Mouse (Mus musculus): ENCODE measurements around the gene Gabbr2.

Gabbr2 gene

DNA sequence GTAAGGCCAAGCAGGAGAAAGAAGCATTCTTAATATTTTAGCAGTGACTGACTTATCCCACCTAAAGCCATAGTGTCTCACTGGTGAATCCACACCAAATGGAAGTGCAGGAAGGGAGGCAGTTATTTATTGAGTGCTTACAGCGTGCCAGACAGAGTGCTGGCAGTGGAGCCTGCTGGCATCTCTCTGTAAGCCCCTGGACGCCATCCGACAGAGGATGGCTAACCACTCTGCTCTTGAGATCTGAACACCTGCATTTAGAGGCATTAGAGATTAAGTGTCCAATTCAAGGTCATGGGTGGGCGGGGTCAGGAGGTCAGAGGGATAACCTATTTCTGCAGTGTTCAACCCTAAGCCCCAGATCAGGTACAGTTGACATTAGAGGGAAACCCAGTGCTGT, 2.8 kb downstream of the Gabbr2 start:
- DNase-seq (ENCODE audit: low spot score), result no peak

DNA sequence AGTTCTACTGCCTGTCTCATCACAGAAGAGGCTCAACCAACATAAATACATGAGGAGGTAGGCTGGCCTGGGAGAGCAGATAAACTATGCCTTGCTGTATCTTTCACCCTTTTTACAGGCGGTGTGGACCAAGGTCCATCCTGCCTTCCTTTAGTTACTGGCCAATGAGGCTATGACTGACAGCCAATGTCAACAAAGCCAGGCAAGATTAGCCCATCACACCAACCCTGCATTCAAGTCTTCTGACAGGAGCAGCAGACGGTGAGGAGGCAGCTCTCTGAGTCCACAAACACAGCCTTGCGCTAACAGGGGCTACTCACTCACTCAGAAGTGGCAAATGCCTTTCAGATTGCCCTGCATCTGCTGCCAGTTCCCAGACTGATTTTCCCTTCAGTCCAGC, 3.4 kb downstream of the Gabbr2 start:
- DNase-seq (ENCODE audit: low spot score), result peak; percentile 27

DNA sequence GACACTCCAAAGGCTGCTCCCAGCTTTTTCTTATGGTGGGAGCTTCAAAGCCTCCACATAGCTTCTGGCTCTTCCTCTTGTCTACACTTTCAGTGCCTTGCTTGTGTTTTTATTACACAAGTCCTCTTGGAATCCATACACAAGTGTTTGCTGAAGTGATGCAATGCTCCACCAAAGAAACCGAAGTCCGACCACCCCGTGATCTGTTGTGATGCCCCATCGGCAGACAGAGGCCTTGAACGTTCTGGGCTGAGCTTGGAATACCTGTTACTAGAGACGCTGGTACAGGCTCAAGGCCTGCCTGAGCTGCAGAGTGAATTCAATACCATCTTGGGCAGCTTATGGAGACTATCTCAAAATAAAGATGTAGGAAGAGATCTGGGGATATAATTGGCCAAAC, 3.9 kb downstream of the Gabbr2 start:
- DNase-seq (ENCODE audit: low spot score), result peak; percentile 33

DNA sequence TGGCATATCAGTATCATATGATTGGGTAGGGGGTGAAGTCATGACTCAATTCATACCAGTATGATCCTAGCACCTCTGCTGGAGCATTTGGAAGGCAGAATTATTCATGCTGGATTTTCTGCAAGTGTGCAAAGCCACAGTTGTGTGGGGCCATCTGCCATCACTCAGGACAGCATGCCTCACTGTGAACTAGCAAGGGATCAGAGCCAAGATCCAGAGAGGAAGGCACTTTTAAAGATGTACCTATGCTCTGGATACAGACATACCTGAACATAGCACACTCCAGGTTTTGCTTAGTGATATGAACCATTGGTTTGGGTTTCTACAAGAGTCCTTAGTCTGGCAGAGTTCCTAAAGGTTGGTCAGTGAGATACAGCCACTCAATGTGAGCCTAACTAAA, 5.6 kb downstream of the Gabbr2 start:
- no peak for DNase-seq (ENCODE audit: low spot score)

DNA sequence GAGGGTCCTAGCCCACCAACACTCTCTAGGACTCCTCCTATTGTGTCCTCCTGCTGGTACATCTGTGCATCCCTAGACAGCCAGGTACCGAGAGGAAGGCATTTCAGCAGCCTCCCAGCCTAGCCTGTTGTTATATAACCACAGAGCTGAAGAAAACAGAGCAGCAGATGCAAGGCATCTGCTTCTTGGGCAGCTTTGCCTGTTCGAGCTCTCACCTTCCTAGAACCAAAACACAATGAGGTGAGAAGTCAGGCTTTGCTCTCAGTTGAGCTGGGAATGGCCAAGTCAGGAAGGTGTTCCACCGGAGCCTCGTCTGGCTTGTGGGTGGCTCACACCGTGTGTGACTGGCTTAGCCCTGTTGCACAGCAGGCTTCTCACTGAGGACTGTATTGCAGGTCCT, 8.8 kb downstream of the Gabbr2 start:
- DNase-seq (ENCODE audit: low spot score), result no peak

GRCm38 (mm10) chr4:46982094-46982493, 9.6 kb downstream of the Gabbr2 start:
- no peak for DNase-seq (ENCODE audit: low spot score)

DNA sequence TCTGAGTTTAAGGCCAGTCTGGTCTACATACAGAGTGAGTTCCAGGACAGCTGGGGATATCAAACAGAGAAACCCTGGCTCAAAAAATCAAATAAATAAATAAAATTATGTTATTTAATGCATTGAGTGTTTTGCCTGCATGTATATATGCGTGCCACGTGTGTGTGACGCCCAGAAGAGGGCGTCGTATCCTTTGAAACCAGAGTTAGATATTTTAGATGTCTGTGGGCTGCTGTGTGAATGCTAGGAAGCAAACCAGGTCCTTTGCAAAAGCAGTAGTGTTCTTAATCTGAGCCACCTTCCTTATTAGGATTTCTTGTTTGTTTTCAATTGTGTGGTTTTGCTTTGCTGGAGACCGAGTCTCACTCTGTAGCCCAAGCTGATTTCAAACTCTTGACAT, 13.3 kb downstream of the Gabbr2 start:
- DNase-seq (ENCODE audit: low spot score), result no peak

DNA sequence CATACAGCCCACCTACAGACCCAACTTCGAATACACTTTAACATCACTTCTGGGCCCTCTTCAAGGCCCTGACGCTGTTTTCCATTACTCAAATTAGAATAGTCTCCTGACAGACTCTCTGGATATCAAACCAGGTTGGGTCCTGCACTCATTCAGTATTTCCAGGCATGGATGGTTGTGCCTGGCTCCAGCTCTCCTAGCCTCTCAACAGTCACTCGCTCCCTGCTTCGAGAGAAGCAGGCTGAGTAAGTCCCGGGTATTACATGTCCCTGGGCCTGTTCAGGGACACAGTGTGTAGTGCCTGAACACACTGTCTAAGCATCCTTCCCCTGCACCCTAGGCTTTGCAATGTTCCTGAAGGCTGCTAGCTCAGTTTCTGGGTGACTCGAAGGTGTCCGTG, 14.5 kb downstream of the Gabbr2 start:
- DNase-seq (ENCODE audit: low spot score), result no peak

DNA sequence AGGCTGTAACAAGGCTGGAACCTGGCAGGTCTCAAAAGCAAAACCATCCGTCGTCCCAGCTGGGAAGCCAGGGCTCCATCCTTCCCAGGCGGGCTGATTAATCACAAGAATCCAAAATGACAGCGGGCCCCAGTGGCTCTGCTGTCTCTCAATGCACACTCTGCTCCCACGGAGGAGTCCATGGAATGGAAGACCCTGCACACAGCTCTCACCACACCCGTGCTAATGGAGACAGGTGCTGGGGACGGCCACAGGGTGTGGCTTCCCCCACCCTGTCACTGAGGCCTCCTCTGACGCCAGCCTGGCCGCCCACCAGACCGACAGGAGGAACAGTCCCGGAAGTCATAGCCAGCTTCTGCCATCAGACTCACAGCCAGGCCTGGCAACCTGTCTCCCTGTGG, 15.0 kb downstream of the Gabbr2 start:
- DNase-seq (ENCODE audit: low spot score), result no peak

- peak; percentile 32 for DNase-seq (ENCODE audit: low spot score)
Measured at GRCm38 (mm10) chr4:46973322-46973721, 18.4 kb downstream of the Gabbr2 start.

DNA sequence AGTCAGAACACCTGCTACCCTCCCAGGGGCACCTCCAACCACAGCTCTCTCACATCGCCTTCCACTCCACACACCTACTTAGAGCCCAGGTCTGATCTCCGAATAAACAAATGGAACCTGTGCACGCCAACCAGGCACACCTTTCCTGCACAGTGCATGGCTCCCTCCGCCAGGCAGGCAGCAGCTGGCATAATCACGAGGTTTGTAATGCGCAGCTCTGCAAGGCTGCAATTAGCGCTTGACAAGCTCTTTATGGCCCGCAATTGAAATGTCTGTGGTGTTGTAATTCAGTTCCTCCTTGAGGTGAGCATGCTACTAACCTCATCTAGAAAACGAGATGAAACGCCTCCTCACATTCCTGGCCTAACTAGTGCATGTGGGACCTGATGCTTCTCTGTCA, 23.7 kb downstream of the Gabbr2 start:
- no peak for DNase-seq (ENCODE audit: low spot score)

- no peak for DNase-seq (ENCODE audit: low spot score)
Measured at GRCm38 (mm10) chr4:46966551-46966950, 25.1 kb downstream of the Gabbr2 start.

GRCm38 (mm10) chr4:46961403-46961802, 30.3 kb downstream of the Gabbr2 start:
- peak; percentile 29 for DNase-seq (ENCODE audit: low spot score)

DNA sequence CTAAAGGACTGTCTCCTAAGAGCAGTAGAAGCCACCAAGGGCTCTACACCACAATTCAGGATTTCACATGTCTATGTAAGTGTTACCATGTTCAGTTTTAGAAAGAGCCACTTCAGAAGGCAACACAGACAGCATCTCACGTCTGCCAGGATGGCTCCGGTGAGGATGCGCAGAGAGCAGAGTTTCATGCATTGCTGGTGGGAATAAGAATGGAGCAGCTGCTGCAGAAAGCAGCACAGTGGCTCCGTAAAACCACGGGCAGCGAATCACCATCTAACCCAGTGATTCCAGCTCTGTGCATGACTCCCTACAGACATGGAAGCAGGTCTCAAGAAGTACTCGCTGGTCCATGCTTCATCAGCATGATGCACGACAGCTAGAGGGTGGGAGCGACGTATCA, 31.5 kb downstream of the Gabbr2 start:
- DNase-seq (ENCODE audit: low spot score), result no peak

DNA sequence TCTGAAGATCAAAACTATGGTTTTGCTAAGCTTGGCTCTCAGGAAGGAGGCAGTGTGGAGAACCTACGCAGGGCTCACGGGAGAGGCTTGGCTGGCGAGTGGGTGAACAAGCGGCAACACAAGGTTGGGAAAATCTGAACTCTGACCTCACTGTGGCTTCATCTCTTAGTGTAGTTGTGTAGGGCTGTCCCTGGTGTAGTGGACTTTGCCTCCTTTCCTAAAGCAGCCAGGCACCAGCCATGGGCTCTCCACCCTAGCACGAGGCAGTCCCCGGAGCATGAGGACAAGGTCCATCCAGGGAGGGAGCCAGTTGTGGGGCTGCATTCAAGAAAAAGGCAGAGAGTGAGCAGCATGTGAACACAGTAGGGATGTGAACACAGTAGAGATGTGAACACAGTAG, 31.9 kb downstream of the Gabbr2 start:
- peak; percentile 82 for DNase-seq (ENCODE audit: low spot score)

DNA sequence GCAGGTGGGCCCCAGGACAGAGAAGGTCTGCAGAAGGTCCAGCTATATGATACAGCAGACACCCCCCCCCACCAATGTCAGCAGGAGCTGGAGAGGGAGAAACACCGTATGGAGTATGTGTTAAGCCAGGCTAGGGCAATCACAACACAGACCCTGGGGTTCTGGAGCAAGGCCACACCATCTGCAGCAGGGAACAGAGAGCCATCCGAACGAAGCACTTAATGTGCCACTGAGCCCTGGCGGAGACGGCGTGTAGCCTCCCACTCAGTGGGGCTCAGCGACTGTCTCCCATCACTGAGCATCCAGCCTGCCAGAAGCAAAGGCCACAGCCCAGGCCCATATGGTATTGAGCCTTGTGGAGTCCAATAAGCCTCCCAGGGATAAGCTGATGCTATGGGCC, 33.7 kb downstream of the Gabbr2 start:
- no peak for DNase-seq (ENCODE audit: low spot score)

- DNase-seq (ENCODE audit: low spot score), result no peak
Measured at GRCm38 (mm10) chr4:46956966-46957365, 34.7 kb downstream of the Gabbr2 start.

GRCm38 (mm10) chr4:46953021-46953420, 38.7 kb downstream of the Gabbr2 start:
- DNase-seq (ENCODE audit: low spot score), result peak; percentile 58

GRCm38 (mm10) chr4:46952562-46952961, 39.1 kb downstream of the Gabbr2 start:
- DNase-seq (ENCODE audit: low spot score), result no peak

DNA sequence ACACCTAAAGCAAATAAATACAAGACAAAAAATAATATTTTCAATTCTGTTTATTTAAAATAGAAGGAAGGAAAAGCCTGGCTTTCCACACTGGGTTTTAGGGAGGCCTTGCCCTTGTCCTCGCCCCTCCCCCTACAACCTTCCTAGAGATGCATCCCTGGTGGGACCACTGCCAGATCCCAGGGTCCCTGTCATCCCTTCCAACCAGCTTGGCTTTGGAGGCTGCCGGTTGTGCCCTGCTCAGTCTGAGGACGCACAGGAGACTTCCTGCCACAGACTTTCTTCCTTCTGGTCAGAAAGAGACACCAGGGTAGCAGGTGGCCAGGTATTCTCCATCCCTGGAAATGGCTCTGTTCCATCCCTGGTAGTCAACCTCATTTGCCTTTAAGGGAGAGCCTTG, 57.4 kb downstream of the Gabbr2 start:
- DNase-seq (ENCODE audit: low spot score), result no peak

DNA sequence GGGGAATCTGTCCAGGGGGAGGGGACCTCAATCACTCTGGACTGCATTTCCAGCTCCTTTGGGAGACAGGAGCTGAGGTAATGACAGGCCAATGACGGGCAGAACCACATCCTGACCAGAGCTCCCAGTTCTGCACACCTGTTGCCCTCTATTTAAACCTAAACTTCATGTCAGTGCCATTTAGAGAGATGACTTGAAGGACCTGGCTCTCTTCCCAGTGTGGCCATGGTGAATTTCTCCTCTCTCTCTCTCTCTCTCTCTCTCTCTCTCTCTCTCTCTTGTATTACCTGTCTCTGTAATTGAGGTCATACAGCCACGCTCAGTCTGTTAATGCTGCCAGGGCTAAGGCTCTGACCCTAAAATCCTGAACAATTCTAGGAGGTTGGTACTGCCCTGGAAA, 58.1 kb downstream of the Gabbr2 start:
- DNase-seq (ENCODE audit: low spot score), result no peak

DNA sequence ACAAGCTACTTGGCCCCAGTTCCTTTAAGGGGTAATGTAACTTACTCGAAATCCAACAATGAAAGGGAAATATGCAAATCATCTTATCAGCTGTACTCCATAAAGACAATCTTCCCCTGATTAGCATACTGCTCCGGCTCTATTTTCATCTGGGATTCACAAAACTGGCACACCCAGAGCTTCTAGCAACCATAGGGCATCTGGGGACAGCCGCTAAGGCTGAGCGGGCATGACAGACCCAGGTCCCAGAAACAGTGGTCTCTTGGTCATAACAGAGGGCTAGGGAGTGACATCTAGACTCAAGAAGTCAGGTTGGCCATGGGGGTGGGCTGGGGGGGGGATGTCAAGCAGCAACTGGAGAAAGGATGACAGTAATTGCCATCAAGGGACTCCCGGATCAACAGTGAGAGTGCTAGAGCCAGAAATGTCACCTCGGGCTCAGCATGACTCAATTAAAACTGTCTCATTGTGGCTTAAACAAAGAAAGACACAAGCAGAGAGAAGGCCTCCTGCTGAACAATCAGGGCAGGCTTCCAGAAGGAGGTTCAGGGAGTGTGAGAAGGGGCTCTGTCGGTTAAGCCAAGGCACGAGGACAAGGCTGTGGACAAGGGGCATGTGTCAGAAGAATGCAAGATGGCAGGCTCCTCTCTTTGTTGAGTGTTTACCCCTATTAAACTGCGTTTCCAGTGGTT, 59.8 kb downstream of the Gabbr2 start:
- DNase-seq (ENCODE audit: low spot score), result no peak

GRCm38 (mm10) chr4:46928112-46928511, 63.6 kb downstream of the Gabbr2 start:
- no peak for DNase-seq (ENCODE audit: low spot score)

DNA sequence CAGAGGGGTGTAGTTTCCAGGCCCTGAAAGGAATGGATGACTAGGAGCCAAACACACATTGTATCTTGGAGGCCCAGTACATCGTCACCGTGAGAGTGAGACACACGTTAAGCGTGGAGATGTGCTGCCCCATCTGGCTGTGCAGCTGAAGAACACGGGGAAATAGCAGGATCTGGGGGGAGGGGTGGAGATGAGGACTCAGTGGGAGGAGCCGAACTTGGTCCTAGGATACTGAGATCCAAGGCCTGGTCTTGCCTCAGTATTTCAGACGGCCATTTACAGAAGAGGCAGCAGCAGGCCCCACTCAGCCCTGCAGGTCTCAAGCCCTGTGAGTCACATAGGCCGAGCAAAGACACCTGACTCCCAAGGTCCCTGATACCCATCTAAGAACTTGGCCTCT, 72.5 kb downstream of the Gabbr2 start:
- no peak for DNase-seq (ENCODE audit: low spot score)

DNA sequence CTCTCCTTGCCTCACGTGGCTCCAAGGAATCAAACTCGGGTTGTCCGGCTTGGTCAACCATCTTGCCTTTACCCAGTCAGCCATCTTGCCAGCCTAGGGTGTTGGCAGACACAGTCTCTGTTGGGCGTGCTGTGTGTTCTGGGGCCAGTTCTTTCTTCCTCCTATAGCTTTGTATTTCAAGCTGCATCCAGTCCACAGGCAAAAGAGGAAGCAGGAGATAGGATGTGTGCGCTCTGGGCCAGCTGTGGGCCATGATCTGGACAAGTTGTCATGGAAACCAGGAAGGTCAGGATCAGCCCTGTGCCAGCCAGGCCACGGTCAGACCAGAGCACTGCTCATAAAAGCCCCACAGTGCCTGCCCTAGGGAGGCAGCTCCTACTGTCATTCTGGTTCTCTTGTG, 74.9 kb downstream of the Gabbr2 start:
- DNase-seq (ENCODE audit: low spot score), result peak; percentile 16

Data from yolk sac, embryonic 10.5 days (tissue).